Mouse (Mus musculus) cortical plate, adult 2 months (tissue): ENCODE results near the gene Hist1h4a. TPM values are rescaled to one million over a fixed set of nuclear protein-coding genes. Genes with fewer than 3 reads are reported as not detected.
"Not testable (repeated sequence)": the region's sequence is repeated elsewhere in the genome, so short reads cannot be mapped to it uniquely, and the experiment has no call there.

Source experiments
- H3K27ac ChIP-seq: fragments of 200-500 bp; 2 replicates; pipeline ENCODE4 v1.5.1; 2012; ENCODE audit warnings: low read length, control low read depth, inconsistent platforms; ENCODE audit not compliant: insufficient read depth
- H3K4me1 ChIP-seq: fragments of 200-500 bp; 2 replicates; pipeline ENCODE4 v1.6.1; 2011; ENCODE audit warnings: low read length; ENCODE audit not compliant: control insufficient read depth, insufficient read depth
- H3K4me3 ChIP-seq: fragments of 200-500 bp; 2 replicates; pipeline ENCODE4 v1.5.1; 2011; ENCODE audit warnings: mild to moderate bottlenecking, low read length, control low read depth; ENCODE audit not compliant: insufficient read depth
- CTCF ChIP-seq: fragments of 200-500 bp; IDR thresholded peaks from 2 replicates; pipeline ENCODE4 v1.5.1; 2011; ENCODE audit warnings: mild to moderate bottlenecking, control low read depth, low read length; ENCODE audit not compliant: insufficient read depth; ENCODE audit errors: extremely low read depth
- POLR2A ChIP-seq: fragments of 200-500 bp; IDR thresholded peaks from 2 replicates; pipeline ENCODE4 v1.6.1; 2011; ENCODE audit warnings: mild to moderate bottlenecking, low read length, control low read depth; ENCODE audit not compliant: insufficient read depth; ENCODE audit errors: extremely low read depth
- polyA plus RNA-seq: library from polyadenylated mRNA; depleted of rRNA; stranded (reverse); fragments of >200 nt; gene quantifications from 2 replicates; pipeline ENCODE4 v1.2.3, GENCODE M21; 2012

The Hist1h4a gene
- polyA plus RNA-seq, 1 experiment, result 9.6 TPM

GRCm38 (mm10) chr13:23768834-23769397 lies 7.9 kb upstream of the Hist1h4a start:
- H3K4me3 ChIP-seq, result no peak overlapping the region
- no peaks in the 10 kb centered on the region for H3K4me1 ChIP-seq
- no peak for TF ChIP-seq POLR2A
- no peak for TF ChIP-seq CTCF
- H3K27ac ChIP-seq, result no peak overlapping the region

GRCm38 (mm10) chr13:23766772-23767171 lies 5.7 kb upstream of the Hist1h4a start:
- TF ChIP-seq CTCF (no peak), POLR2A (no peak)
- H3K4me1 ChIP-seq, result no peaks in the 10 kb centered on the region

GRCm38 (mm10) chr13:23765172-23765513 lies 4.1 kb upstream of the Hist1h4a start:
- no peak for TF ChIP-seq CTCF
- TF ChIP-seq POLR2A, result no peak
- no peaks in the 10 kb centered on the region for H3K4me1 ChIP-seq
- no peak overlapping the region for H3K27ac ChIP-seq
- H3K4me3 ChIP-seq, result no peak overlapping the region

More at GRCm38 (mm10) chr13:23766772-23767171, 5.7 kb upstream of the Hist1h4a start:
- Histone ChIP-seq H3K27ac (no peak overlapping the region), H3K4me3 (no peak overlapping the region)

- Histone ChIP-seq H3K27ac (no peak overlapping the region), H3K4me3 (peak overlapping the region; percentile 33; the same call in 1 of the 2 replicates), H3K4me1 (no peaks in the 10 kb centered on the region)
- no peak for TF ChIP-seq POLR2A
- TF ChIP-seq CTCF, result no peak
These were observed 3.5 kb upstream of the Hist1h4a start for GRCm38 (mm10) chr13:23764324-23765171.

- no peaks in the 10 kb centered on the region for H3K4me1 ChIP-seq
- H3K27ac ChIP-seq, result peak within 1 kb of the TSS; percentile 20; the same call in 1 of the 2 replicates
- peak within 1 kb of the TSS; percentile 36 for H3K4me3 ChIP-seq
- TF ChIP-seq CTCF (no peak), POLR2A (peak; percentile 95)
These were observed 2.7 kb upstream of the Hist1h4a start, which contains the start of gene Hist1h1a for GRCm38 (mm10) chr13:23763586-23764323. TSS of gene Hist1h1a (plus strand) at chr13:23763666.

- H3K4me3 ChIP-seq, result peak overlapping the region; percentile 33; the same call in 1 of the 2 replicates
- no peak for TF ChIP-seq CTCF
- TF ChIP-seq POLR2A, result no peak
- no peaks in the 10 kb centered on the region for H3K4me1 ChIP-seq
- peak overlapping the region; percentile 17; the same call in 1 of the 2 replicates for H3K27ac ChIP-seq
These were observed 2.2 kb upstream of the Hist1h4a start for GRCm38 (mm10) chr13:23763242-23763585.

GRCm38 (mm10) chr13:23761871-23762821 lies 1.1 kb upstream of the Hist1h4a start, which contains the start of gene Hist1h3a:
TSS of gene Hist1h3a (minus strand) at chr13:23762386.
- H3K4me1 ChIP-seq, result not testable (repeated sequence)
- peak; percentile 75 for TF ChIP-seq POLR2A
- Histone ChIP-seq H3K4me3 (peak within 1 kb of the TSS; percentile 36), H3K27ac (peak within 1 kb of the TSS; percentile 57; the same call in 1 of the 2 replicates)

- H3K4me3 ChIP-seq, result peak overlapping the region; percentile 36
- H3K4me1 ChIP-seq, result no peaks in the 10 kb centered on the region
- H3K27ac ChIP-seq, result peak overlapping the region; percentile 57; the same call in 1 of the 2 replicates
- TF ChIP-seq POLR2A (no peak), CTCF (no peak)
These were observed 624 bp downstream of the Hist1h4a start for GRCm38 (mm10) chr13:23760240-23760971.
